Comparison of ENCODE assay signal across 8 mouse cellular contexts in the genomic region with DNA sequence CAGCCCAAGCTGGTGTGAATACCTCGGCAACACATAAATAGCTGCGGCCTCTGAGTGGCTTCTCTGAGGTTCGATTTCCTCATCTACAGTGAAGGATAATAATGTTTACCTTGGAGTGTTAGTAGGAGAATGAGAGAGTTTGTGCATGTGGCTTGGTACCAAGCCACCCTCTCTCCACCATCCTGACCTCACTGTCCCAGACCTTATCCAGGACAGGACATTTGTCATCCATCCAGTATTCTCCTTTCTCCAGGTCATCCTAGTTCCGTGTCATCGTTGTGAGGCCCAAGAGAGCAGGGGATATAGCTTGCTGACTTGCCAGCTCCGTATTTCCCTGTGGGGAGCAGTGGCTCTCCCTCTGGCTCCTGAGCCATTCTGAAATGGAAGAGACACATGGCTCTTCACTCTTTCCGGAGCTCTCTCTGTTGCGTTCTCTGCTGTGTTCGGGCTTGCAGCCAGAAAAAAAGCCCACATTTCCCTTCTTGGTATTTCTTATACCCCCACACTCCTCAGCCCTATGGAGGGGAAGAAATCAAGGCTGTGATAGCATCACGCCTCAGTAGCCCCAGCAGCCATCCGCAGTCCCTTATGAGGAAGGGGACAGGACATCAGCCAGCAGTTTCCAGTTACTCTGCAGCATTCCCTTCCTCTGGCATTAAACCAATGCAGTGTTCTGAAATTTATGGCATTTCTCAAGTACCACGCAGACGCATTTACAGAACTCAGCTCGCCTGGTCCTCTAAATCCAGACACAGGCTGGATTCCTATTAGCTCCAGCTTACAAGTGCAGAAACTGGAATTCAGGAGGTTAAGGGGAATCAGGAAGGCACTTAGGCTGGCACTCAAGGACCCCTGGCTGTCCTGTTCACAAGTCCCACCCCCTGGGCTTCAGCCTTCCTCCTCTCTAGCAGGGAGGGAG. TPM values are rescaled to one million over a fixed set of nuclear protein-coding genes. Genes with fewer than 3 reads are reported as not detected.
DNase-seq lines count a peak whose midpoint lies in the region; TF ChIP-seq lines count a peak whose summit lies in the region.

No protein-coding gene starts in this region.

- H3K27ac ChIP-seq in cortical plate, adult 2 months (ENCODE audit: insufficient read depth, low read length): peak overlapping the region; percentile 79

- H3K4me1 ChIP-seq in cortical plate, adult 2 months (ENCODE audit: control insufficient read depth, insufficient read depth, low read length): peaks cover 22% of the 10 kb centered on the region

- DNase-seq in layer of hippocampus, adult 11-12 months (ENCODE audit: low spot score): peak; percentile 72
- no peak for DNase-seq in layer of hippocampus, adult 9-10 months (ENCODE audit: low spot score)
- DNase-seq in gastrocnemius, postnatal 14 days: peak; percentile 26
- peak; percentile 41 to 54 for DNase-seq in layer of hippocampus, postnatal 36 days
- DNase-seq in mesoderm, embryonic 11.5 days (ENCODE audit: low read depth, low spot score): peak; percentile 34
- peak; percentile 37 for DNase-seq in yolk sac, embryonic 10.5 days (ENCODE audit: low spot score)
- DNase-seq in thymus, postnatal 25 days: no peak

- TF ChIP-seq POLR2A in cortical plate, adult 2 months (IDR thresholded peaks at IDR 0.05; ENCODE audit: extremely low read depth, insufficient read depth, low read length): peak; percentile 45; the same call in 1 of the 2 replicates

- no peak for TF ChIP-seq CTCF in cortical plate, adult 2 months (IDR thresholded peaks at IDR 0.05; ENCODE audit: extremely low read depth, insufficient read depth, low read length)

- H3K4me3 ChIP-seq in cortical plate, adult 2 months (ENCODE audit: insufficient read depth, low read length): no peak overlapping the region

- intact Hi-C loops in gastrocnemius, postnatal 14 days (cut with DNase I; ENCODE audit: low total_unique reads): loop anchor here (10.0 kb wide), 1 partner anchor 65 kb away; no protein-coding TSS in a partner anchor

RNA-seq across cellular contexts. Expression of gene Calm2, which starts 13.3 kb away (rescaled TPM):
- polyA plus RNA-seq in cortical plate, adult 2 months (2012; rRNA removed): 2,529 and 2,563 TPM in 2 replicates
- 100 to 1,000 TPM; 175 to 251 TPM for total RNA-seq in gastrocnemius, postnatal 14 days (2021)
- total RNA-seq in layer of hippocampus, postnatal 36 days (2021): 1,000 to 10,000 TPM; 2,120 to 2,282 TPM

RNA-seq across cellular contexts. Expression of gene Stpg4, which starts 32.5 kb away (rescaled TPM):
- polyA plus RNA-seq in cortical plate, adult 2 months (2012; rRNA removed): not detected in 2 replicates
- total RNA-seq in gastrocnemius, postnatal 14 days (2021): not detected
- not detected for total RNA-seq in layer of hippocampus, postnatal 36 days (2021)

Comparison
In these comparisons a context has a peak if more than half of its experiments do, and no peak if none do; other contexts are left out.
1. DNase-seq: peak in layer of hippocampus, adult 11-12 months (single experiment), gastrocnemius, postnatal 14 days (single experiment), layer of hippocampus, postnatal 36 days (2 of 2), mesoderm, embryonic 11.5 days (single experiment) and yolk sac, embryonic 10.5 days (single experiment); none in layer of hippocampus, adult 9-10 months (single experiment) and thymus, postnatal 25 days (single experiment).
2. RNA of gene Calm2, which starts 13.3 kb away (total RNA-seq): 2,120 to 2,282 TPM in layer of hippocampus, postnatal 36 days; 175 to 251 TPM in gastrocnemius, postnatal 14 days; every median in the first group is over 4 times any median in the second.